Mouse (Mus musculus) heart, adult 2 months (tissue): Measurements from ENCODE around the gene Polr3gl.

Experiments used
- CTCF ChIP-seq: fragments of 200-600 bp; IDR thresholded peaks from 2 replicates; pipeline ENCODE4 v1.8.1; 2022; ENCODE audit warnings: antibody characterized with exemption, mild to moderate bottlenecking, moderate library complexity
- EP300 ChIP-seq: fragments of 200-500 bp; IDR thresholded peaks from 2 replicates; pipeline ENCODE4 v1.6.1; 2011; ENCODE audit warnings: low read depth, low read length, control low read depth; ENCODE audit not compliant: insufficient read depth
- POLR2A ChIP-seq: fragments of 200-500 bp; IDR thresholded peaks from 2 replicates; pipeline ENCODE4 v1.6.1; 2011; ENCODE audit warnings: mild to moderate bottlenecking, low read depth, low read length, control low read depth; ENCODE audit not compliant: insufficient read depth

- TF ChIP-seq EP300 = peak; percentile 60; the same call in 1 of the 2 replicates
- TF ChIP-seq POLR2A = peak; percentile 32
- no peak for TF ChIP-seq CTCF
Observed at GRCm38 (mm10) chr3:96558159-96558558, 35.8 kb downstream of the Polr3gl start.
